Mouse (Mus musculus): ENCODE results near the gene Tmem30b.

Gene Tmem30b

DNA sequence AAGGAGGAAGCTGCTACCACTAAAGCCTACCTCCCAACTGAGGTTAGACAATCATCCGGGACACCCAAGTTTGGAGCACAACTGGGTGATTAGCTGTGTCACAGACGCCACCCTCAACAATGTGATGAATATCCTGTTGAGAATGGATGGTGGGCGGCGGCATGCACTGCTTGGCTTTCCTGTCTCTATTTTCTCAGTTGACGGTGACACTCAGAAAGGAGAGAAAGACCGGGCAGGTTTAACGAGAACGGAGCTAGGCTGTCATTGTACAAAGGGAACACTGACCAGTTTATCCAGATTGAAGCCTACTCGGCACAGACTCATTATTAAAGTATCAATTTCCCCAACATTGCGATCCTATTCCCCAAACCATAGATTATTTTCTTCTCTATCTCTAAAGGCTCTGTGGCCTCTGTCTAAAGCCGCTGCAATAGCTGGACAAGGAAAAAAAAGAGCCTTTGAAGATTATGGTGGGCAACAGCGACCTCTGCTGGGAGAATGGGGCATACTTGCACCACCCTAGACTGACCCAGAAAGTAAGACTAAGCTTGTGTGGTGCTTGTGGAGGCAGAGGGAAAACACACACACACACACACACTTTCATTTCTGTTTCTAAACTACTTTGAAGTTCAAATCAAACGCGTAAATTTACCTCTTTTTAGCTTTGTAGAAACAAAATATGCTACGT, 29.0 kb downstream of the Tmem30b start:
- peak; percentile 77 for DNase-seq (ENCODE audit: low read depth, low spot score)

DNA sequence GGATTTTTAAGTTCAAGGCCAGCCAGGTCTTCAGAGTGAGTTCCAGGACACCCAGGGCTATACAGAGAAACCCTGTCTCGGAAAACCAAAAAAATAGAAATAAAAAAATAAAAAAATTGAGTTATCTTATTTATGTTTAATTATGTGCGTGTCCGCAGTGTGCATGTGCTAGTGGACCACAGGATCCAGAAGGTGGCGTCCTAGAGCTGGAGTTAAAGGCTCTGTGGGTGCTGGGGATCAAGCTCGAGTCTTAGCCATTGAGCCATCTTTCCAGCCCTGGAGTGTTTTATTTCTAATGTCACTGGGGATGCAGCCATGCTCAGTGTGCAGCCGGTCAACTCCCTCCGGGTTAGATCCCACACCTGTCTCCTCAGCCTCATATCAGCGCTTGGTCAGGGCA, 29.7 kb downstream of the Tmem30b start:
- peak; percentile 57 for DNase-seq (ENCODE audit: low read depth, low spot score)

GRCm38 (mm10) chr12:73514722-73515121, 31.5 kb downstream of the Tmem30b start:
- no peak for DNase-seq (ENCODE audit: low read depth, low spot score)

DNA sequence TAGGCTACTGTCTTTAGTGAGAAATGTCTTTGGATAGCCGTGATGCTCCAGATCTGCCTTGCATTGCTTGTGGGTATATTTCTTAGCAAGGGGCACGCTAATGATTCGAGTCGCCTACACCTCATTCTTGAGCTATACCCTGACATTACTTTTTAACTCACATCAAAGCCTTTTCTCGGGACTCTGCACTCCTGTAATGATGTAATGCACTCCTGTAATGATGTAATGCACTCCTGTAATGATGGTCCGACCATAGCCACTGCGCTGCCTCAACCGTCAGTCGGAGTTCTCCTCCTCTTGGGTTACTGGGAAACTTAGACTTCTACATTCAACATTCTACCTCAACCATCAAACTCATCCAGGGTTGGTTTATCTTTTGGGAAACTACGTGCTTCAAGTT, 32.2 kb downstream of the Tmem30b start:
- DNase-seq (ENCODE audit: low read depth, low spot score), result no peak

- DNase-seq (ENCODE audit: low read depth, low spot score), result no peak
Measured at GRCm38 (mm10) chr12:73511467-73512047, 34.6 kb downstream of the Tmem30b start.

DNA sequence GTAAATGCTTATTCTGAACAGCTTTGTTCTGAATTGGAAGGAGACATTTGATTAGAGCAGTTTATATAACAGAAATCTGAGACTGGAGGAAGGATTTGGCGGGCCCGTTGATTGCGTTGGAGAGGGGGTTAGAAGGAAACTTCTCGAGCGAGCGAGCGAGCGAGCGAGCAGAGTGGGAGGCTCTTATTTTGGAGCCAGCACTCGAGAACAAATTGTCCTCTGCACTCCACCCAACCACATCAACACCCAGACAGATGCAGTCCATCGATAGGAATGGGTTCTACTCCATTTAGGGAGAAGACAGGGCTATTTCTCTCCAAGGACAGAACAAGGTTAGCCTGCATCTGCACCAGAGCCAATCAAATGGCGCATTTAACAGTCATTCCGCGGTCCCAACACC, 39.1 kb downstream of the Tmem30b start:
- DNase-seq (ENCODE audit: low read depth, low spot score), result no peak

- no peak for DNase-seq (ENCODE audit: low read depth, low spot score)
Measured at GRCm38 (mm10) chr12:73506648-73507047, 39.5 kb downstream of the Tmem30b start.

DNA sequence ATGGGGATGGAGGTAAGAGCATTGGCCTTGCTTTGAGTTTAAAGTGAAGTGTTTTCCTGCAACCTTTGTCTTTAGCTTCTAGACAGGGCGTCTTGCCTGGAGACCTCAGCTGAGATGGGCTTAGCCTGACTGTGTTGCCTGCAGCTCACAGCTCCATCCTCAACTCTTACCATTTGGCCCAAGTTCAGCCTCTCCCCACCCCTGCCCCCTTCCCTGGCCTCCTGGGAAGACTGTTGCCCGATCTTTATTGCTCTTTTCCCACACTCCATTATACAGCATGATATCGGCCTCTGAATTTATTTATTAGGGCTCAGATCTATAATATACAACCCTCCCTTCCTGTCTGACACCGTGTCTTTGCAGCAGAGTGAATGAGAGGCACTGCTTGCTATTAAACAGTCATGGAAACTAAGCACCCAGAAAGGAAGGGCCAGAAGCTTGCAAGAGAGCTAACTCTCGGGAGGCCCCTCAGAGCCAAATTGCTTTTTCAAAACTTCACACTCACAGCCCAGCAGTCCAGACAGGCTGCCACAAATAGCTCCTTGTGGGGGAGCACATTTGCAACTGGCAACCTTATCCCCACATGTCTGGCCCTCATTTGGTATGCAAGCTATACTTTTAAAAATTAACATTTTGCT, 45.4 kb downstream of the Tmem30b start:
- no peak for DNase-seq (ENCODE audit: low read depth, low spot score)

DNA sequence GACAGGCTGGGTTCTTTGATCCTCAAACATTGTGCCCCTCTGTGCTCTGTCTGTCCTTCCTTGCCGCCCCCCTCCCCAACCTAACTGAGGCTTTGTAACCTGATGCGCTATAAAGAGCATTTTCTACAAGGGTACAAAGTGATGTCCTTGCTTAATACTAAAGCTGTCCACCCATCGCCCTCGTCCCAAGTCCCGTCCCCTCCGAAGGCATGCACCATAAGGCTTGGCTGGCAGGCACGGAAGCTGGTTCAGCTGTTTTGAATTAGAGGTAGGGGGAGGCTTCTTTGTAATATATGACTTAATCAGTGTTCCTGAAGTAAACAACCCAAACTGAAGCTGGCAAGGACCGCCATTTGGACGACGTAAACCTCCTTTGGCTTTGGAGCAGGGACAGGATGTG, 51.0 kb downstream of the Tmem30b start:
- no peak for DNase-seq (ENCODE audit: low read depth, low spot score)

GRCm38 (mm10) chr12:73493929-73494530, 52.2 kb downstream of the Tmem30b start:
- DNase-seq (ENCODE audit: low read depth, low spot score), result no peak
